Mouse (Mus musculus): Measurements from ENCODE around the gene Retn.

- TF ChIP-seq GATA1 (IDR thresholded peaks at IDR 0.05; ENCODE audit: borderline replicate concordance, low read length) (no peak), FLI1 (IDR thresholded peaks at IDR 0.05; ENCODE audit: low read length) (no peak)
Observed at GRCm38 (mm10) chr8:3607822-3608221, 47.7 kb upstream of the Retn start.

All from megakaryocyte, embryonic 14.5 days (primary cell).